22 mouse cellular contexts compared by ENCODE assay signal in the genomic region with DNA sequence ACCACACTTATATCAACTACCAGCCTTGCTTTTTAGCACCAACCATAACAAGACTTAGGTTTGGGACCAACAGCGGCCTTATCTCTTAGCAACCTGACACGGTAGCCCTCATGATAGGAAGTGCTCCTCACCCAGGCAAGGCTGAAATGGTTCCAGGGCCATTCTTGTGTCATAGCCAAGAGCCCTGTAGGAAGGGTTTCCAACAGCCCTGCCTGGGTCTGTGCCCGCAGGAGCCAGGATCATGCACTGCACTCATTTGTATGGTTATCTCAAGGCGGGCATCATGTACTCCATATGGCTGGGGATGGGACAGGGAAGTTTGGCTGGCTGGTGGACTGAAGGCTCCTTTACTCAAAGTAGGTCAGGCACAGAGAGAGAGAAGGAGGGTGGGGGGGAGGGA. TPM values are rescaled to one million over a fixed set of nuclear protein-coding genes. Genes with fewer than 3 reads are reported as not detected.
DNase-seq lines count a peak whose midpoint lies in the region; ATAC-seq lines count a peak whose summit lies in the region.
"Had no signal": no experiment of that assay in that cellular context is flagged by ENCODE, and none has a peak within 500 bp of the region (broad histone marks: within the 10 kb centered on the region; RNA-seq: fewer than 3 reads in every experiment).

No protein-coding gene starts in this region.

- ATAC-seq in cerebellum, adult (ENCODE audit: insufficient number of reproducible peaks, low FRiP score, low TSS enrichment): peak; percentile 75
- ATAC-seq: activated CD4-positive, CD25-positive, alpha-beta regulatory T cell, adult 4 months; forebrain, embryonic 16.5 days; hindbrain, embryonic 16.5 days; lung, postnatal 0 days; midbrain, embryonic 13.5 days had no signal

- intact Hi-C loops in heart, postnatal 36 days (cut with DNase I): no loop called here
- intact Hi-C loops in left cerebral cortex, postnatal 25 days (cut with DNase I): no loop called here

- DNase-seq in cerebellum, postnatal 4 days (ENCODE audit: low spot score in 2 of 2): no peak
- DNase-seq in heart, postnatal 36 days: peak; percentile 5 to 6
- DNase-seq in heart, adult 8-10 months (ENCODE audit: low spot score): no peak
- peak; percentile 64 for DNase-seq in cerebellum, adult 9-10 months
- peak; percentile 59 to 63 for DNase-seq in cerebellum, postnatal 36 days
- DNase-seq in embryo, embryonic 11 days: no peak
- no peak for DNase-seq in left cerebral cortex, postnatal 25 days (ENCODE audit: low spot score in 2 of 2)
- DNase-seq: adrenal gland, adult 2 months; adrenal gland, postnatal 36 days; kidney, adult 18-20 months; kidney, postnatal 36 days; liver, embryonic 13.5 days; lung, adult 18-20 months; lung, postnatal 4 days; retina, postnatal 1 day; right cerebral cortex, postnatal 25 days had no signal

RNA-seq across cellular contexts. Expression of gene Hydin, which starts 3.9 kb away (rescaled TPM):
- total RNA-seq in heart, postnatal 36 days (2021): under 1 TPM; 0.14 to 0.17 TPM
- total RNA-seq in heart, adult 8-10 months (2022): under 1 TPM; 0.09 to 0.23 (median 0.13) TPM
- under 1 TPM; 0.39 to 0.41 TPM for total RNA-seq in left cerebral cortex, postnatal 25 days (2021)

RNA-seq across cellular contexts. Expression of gene Cmtr2, which starts 55.2 kb away (rescaled TPM):
- total RNA-seq in heart, postnatal 36 days (2021): 1 to 10 TPM; 2.0 to 2.9 TPM
- total RNA-seq in heart, adult 8-10 months (2022): 1 to 10 TPM; 2.2 to 3.0 (median 2.6) TPM
- total RNA-seq in left cerebral cortex, postnatal 25 days (2021): 1 to 10 TPM; 4.0 to 5.1 TPM

Comparison
In these comparisons a context has a peak if more than half of its experiments do, and no peak if none do; other contexts are left out.
1. DNase-seq: peak in heart, postnatal 36 days (2 of 2), cerebellum, adult 9-10 months (single experiment) and cerebellum, postnatal 36 days (2 of 2); none in cerebellum, postnatal 4 days (0 of 2), heart, adult 8-10 months (single experiment), embryo, embryonic 11 days (single experiment) and left cerebral cortex, postnatal 25 days (0 of 2).